Mouse (Mus musculus): Measurements from ENCODE around the gene Atg4a. TPM values are rescaled to one million over a fixed set of nuclear protein-coding genes. Genes with fewer than 3 reads are reported as not detected.

Atg4a gene
- polyA plus RNA-seq, 2 experiments, result 12.4 to 23.2 TPM

DNA sequence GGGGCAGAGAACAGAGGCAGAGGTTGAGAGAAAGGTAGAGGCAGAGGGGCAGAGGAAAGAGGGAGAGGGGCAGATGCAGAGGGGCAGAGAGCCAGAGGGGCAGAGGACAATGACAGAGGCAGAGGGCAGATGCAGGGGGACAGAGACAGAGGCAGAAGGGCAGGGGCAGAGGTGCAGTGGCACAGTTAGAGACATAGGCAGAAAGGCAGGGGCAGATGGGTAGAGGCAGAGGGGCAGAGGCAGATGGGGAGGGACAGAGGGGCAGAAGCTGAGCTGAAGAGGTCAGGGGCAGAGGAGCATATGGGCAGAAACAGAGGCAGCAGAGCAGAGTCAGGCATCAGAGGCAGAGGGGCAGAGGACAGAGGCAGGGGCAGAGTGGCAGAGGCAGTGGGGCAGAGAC, 42.2 kb downstream of the Atg4a start:
- no peak for TF ChIP-seq POLR2A (IDR thresholded peaks at IDR 0.05; ENCODE audit: borderline replicate concordance, extremely low read depth, insufficient read depth, insufficient read length)
- no peak overlapping the region for H3K9ac ChIP-seq (ENCODE audit: low read depth, low read length, severe bottlenecking)
- H3K36me3 ChIP-seq (ENCODE audit: control insufficient read depth, insufficient read depth, low read length), result no peaks in the 10 kb centered on the region
- no peak overlapping the region for H3K4me2 ChIP-seq (replicated peaks; ENCODE audit: low read depth, low read length, severe bottlenecking)
- no peaks in the 10 kb centered on the region for H3K27me3 ChIP-seq (ENCODE audit: control insufficient read depth, insufficient read depth, low read length)
- H3K4me3 ChIP-seq (replicated peaks; ENCODE audit: low read length), result no peak overlapping the region
- H3K9me3 ChIP-seq (ENCODE audit: control insufficient read depth, low read length), result no peaks in the 10 kb centered on the region
- ATAC-seq (ENCODE audit: low FRiP score, low read depth) (no peak), DNase-seq (ENCODE audit: low spot score) (no peak)
- no peak overlapping the region for H3K27ac ChIP-seq (replicated peaks; ENCODE audit: low read depth, low read length)
- H3K4me1 ChIP-seq (ENCODE audit: control insufficient read depth, insufficient read depth, low read length), result no peaks in the 10 kb centered on the region

DNA sequence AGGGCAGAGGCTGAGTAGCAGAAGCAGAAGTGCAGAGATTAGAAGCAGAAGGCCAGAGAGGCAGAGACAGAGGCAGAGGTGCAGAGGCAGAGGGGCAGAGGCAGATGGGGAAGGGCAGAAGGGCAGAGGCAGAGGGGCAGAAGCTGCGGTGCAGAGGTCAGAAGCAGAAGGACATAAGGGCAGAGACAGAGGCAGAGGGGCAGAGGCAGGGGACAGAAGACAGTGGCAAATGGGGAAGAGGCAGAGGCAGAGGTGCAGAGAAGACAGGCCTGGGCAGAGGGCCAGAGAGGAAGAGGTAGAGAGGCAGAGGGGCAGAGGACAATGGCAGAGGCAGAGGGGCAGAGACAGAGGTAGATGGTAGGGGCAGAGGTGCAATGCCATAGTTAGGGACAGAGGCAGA, 193.0 kb downstream of the Atg4a start:
- no peaks in the 10 kb centered on the region for H3K27me3 ChIP-seq (ENCODE audit: control insufficient read depth, insufficient read depth, low read length)
- WGBS, result 75% methylated on average over 1 of the region's 1 CpGs

GRCm38 (mm10) chrX:141150290-141150689, 193.6 kb downstream of the Atg4a start:
- no peak for ATAC-seq (ENCODE audit: low FRiP score, low read depth)
- no peak overlapping the region for H3K4me3 ChIP-seq (replicated peaks; ENCODE audit: low read length)
- H3K27me3 ChIP-seq (ENCODE audit: control insufficient read depth, insufficient read depth, low read length), result no peaks in the 10 kb centered on the region
- no peak for DNase-seq (ENCODE audit: low spot score)
- H3K4me1 ChIP-seq (ENCODE audit: control insufficient read depth, insufficient read depth, low read length), result no peaks in the 10 kb centered on the region
- H3K9ac ChIP-seq (ENCODE audit: low read depth, low read length, severe bottlenecking), result no peak overlapping the region
- no peak overlapping the region for H3K4me2 ChIP-seq (replicated peaks; ENCODE audit: low read depth, low read length, severe bottlenecking)
- no peak overlapping the region for H3K27ac ChIP-seq (replicated peaks; ENCODE audit: low read depth, low read length)
- TF ChIP-seq POLR2A (IDR thresholded peaks at IDR 0.05; ENCODE audit: borderline replicate concordance, extremely low read depth, insufficient read depth, insufficient read length), result no peak
- H3K9me3 ChIP-seq (ENCODE audit: control insufficient read depth, low read length), result no peaks in the 10 kb centered on the region
- no peaks in the 10 kb centered on the region for H3K36me3 ChIP-seq (ENCODE audit: control insufficient read depth, insufficient read depth, low read length)

More for the DNA sequence above, 193.0 kb downstream of the Atg4a start:
- Histone ChIP-seq H3K4me1 (ENCODE audit: control insufficient read depth, insufficient read depth, low read length) (no peaks in the 10 kb centered on the region), H3K9ac (ENCODE audit: low read depth, low read length, severe bottlenecking) (no peak overlapping the region), H3K27ac (replicated peaks; ENCODE audit: low read depth, low read length) (no peak overlapping the region), H3K4me2 (replicated peaks; ENCODE audit: low read depth, low read length, severe bottlenecking) (no peak overlapping the region), H3K4me3 (replicated peaks; ENCODE audit: low read length) (no peak overlapping the region), H3K9me3 (ENCODE audit: control insufficient read depth, low read length) (no peaks in the 10 kb centered on the region), H3K36me3 (ENCODE audit: control insufficient read depth, insufficient read depth, low read length) (no peaks in the 10 kb centered on the region)
- ATAC-seq (ENCODE audit: low FRiP score, low read depth) (no peak), DNase-seq (ENCODE audit: low spot score) (no peak)
- TF ChIP-seq POLR2A (IDR thresholded peaks at IDR 0.05; ENCODE audit: borderline replicate concordance, extremely low read depth, insufficient read depth, insufficient read length), result no peak

DNA sequence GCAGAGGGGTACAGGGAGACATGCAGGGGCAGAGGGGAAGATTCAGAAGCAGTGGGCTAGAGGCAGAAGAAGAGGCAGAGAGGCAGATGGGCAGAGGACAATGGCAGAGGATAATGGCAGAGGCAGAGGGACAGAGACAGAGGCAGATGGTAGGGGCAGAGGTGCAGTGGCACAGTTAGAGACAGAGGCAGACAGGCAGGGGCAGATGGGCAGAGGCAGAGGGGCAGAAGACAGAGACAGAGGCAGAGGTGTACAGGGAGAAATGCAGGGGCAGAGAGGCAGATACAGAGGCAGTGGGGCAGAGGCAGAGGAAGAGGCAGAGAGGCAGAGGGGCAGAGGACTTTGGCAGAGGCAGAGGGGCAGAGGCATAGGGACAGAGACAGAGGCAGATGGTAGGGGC, 194.5 kb downstream of the Atg4a start:
- no peak for TF ChIP-seq POLR2A (IDR thresholded peaks at IDR 0.05; ENCODE audit: borderline replicate concordance, extremely low read depth, insufficient read depth, insufficient read length)
- Histone ChIP-seq H3K4me1 (ENCODE audit: control insufficient read depth, insufficient read depth, low read length) (no peaks in the 10 kb centered on the region), H3K4me2 (replicated peaks; ENCODE audit: low read depth, low read length, severe bottlenecking) (no peak overlapping the region), H3K9ac (ENCODE audit: low read depth, low read length, severe bottlenecking) (no peak overlapping the region), H3K36me3 (ENCODE audit: control insufficient read depth, insufficient read depth, low read length) (no peaks in the 10 kb centered on the region), H3K9me3 (ENCODE audit: control insufficient read depth, low read length) (no peaks in the 10 kb centered on the region), H3K27ac (replicated peaks; ENCODE audit: low read depth, low read length) (no peak overlapping the region), H3K4me3 (replicated peaks; ENCODE audit: low read length) (no peak overlapping the region), H3K27me3 (ENCODE audit: control insufficient read depth, insufficient read depth, low read length) (no peaks in the 10 kb centered on the region)
- no peak for DNase-seq (ENCODE audit: low spot score)
- ATAC-seq (ENCODE audit: low FRiP score, low read depth), result no peak

DNA sequence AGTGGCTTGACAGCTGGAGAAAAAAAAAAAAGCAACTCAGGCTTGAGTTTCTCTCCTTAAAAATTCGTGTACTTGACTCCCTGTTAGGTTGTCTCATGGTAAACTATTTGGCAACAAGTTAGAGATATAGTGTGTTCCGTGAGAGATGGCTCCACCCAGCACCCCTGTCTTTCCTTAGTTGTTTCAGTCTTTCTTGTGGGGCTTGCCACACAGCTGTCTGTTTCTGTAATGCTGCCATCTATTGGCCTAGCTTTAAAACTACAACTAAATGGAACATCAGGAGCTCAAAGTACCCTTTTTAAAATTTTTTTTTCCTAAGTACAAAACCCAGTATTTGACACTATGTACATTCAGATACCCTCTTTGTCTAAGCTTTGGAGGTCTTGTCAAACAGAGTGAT, 200.0 kb downstream of the Atg4a start:
- H3K9ac ChIP-seq (ENCODE audit: low read depth, low read length, severe bottlenecking), result no peak overlapping the region
- H3K36me3 ChIP-seq (ENCODE audit: control insufficient read depth, insufficient read depth, low read length), result no peaks in the 10 kb centered on the region
- no peak overlapping the region for H3K27ac ChIP-seq (replicated peaks; ENCODE audit: low read depth, low read length)
- TF ChIP-seq POLR2A (IDR thresholded peaks at IDR 0.05; ENCODE audit: borderline replicate concordance, extremely low read depth, insufficient read depth, insufficient read length), result no peak
- peak; percentile 35 for DNase-seq (ENCODE audit: low spot score)
- H3K9me3 ChIP-seq (ENCODE audit: control insufficient read depth, low read length), result no peaks in the 10 kb centered on the region
- no peak overlapping the region for H3K4me3 ChIP-seq (replicated peaks; ENCODE audit: low read length)
- no peak overlapping the region for H3K4me2 ChIP-seq (replicated peaks; ENCODE audit: low read depth, low read length, severe bottlenecking)
- H3K27me3 ChIP-seq (ENCODE audit: control insufficient read depth, insufficient read depth, low read length), result no peaks in the 10 kb centered on the region
- WGBS, result 6% methylated on average over 2 of the region's 2 CpGs
- no peak for ATAC-seq (ENCODE audit: low FRiP score, low read depth)
- no peaks in the 10 kb centered on the region for H3K4me1 ChIP-seq (ENCODE audit: control insufficient read depth, insufficient read depth, low read length)

DNA sequence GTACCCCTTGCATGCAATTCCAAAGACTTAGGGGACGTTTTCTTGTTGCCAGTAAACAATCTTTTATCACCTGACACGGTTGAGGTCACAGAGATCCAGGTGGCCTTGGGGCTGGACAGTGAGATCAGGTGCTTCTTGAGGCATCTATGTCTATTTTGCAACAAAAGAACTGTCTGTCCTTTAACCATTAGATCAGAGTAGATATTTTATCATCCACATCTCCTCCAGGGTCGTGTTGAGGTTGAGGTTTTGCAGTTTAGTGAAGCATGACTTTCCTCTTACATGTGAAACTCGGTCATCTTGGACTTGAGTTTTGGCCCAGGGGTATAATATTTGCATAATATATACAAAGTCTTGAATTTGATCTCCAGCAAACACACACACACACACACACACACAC, 200.9 kb downstream of the Atg4a start:
- Histone ChIP-seq H3K27ac (replicated peaks; ENCODE audit: low read depth, low read length) (no peak overlapping the region), H3K36me3 (ENCODE audit: control insufficient read depth, insufficient read depth, low read length) (no peaks in the 10 kb centered on the region), H3K27me3 (ENCODE audit: control insufficient read depth, insufficient read depth, low read length) (0 out of 2 replicates have a peak, but pooled peaks cover 3% of the 10 kb centered on the region), H3K4me3 (replicated peaks; ENCODE audit: low read length) (no peak overlapping the region), H3K4me2 (replicated peaks; ENCODE audit: low read depth, low read length, severe bottlenecking) (no peak overlapping the region), H3K9ac (ENCODE audit: low read depth, low read length, severe bottlenecking) (no peak overlapping the region), H3K9me3 (ENCODE audit: control insufficient read depth, low read length) (no peaks in the 10 kb centered on the region), H3K4me1 (ENCODE audit: control insufficient read depth, insufficient read depth, low read length) (no peaks in the 10 kb centered on the region)
- ATAC-seq (ENCODE audit: low FRiP score, low read depth) (no peak), DNase-seq (ENCODE audit: low spot score) (no peak)
- 57% methylated on average over 4 of the region's 4 CpGs for WGBS
- TF ChIP-seq POLR2A (IDR thresholded peaks at IDR 0.05; ENCODE audit: borderline replicate concordance, extremely low read depth, insufficient read depth, insufficient read length), result no peak

All from limb, embryonic 14.5 days (tissue).